Mouse (Mus musculus) ES-E14 (cell line): Measurements from ENCODE around the gene Ugp2. TPM values are rescaled to one million over a fixed set of nuclear protein-coding genes. Genes with fewer than 3 reads are reported as not detected.

Experiments
- DNase-seq: peaks from one replicate; pipeline ENCODE4 v3.0.0-alpha.2; 2013; ENCODE audit warnings: low read depth, low spot score
- H3K27ac ChIP-seq: 2 replicates; pipeline ENCODE4 v1.5.1; 2012; ENCODE audit warnings: low read depth, mild to moderate bottlenecking, low read length, moderate library complexity, mixed read lengths; ENCODE audit not compliant: poor library complexity, insufficient read depth, severe bottlenecking
- H3K36me3 ChIP-seq: 2 replicates; pipeline ENCODE4 v1.6.1; 2012; ENCODE audit warnings: mild to moderate bottlenecking, low read length, moderate library complexity, mixed read lengths; ENCODE audit not compliant: control insufficient read depth, poor library complexity, insufficient read depth, severe bottlenecking
- H3K4me1 ChIP-seq, 2 experiments: fragments of 150-350 bp in 1 of 2; sonication (generic) in 1 of 2; 2 replicates each; pipeline ENCODE4 v1.6.1; 2012; ENCODE audit warnings: low read length in 2 of 2, mild to moderate bottlenecking in 1 of 2, mixed read lengths in 1 of 2; ENCODE audit not compliant: control insufficient read depth in 2 of 2, insufficient read depth in 2 of 2, poor library complexity in 1 of 2
- H3K4me3 ChIP-seq, 2 experiments: fragments of 150-350 bp in 1 of 2; sonication (generic) in 1 of 2; 2 replicates each; pipeline ENCODE4 v1.5.1; 2012; ENCODE audit warnings: low read length in 2 of 2, low read depth in 1 of 2, mild to moderate bottlenecking in 1 of 2, mixed read lengths in 1 of 2; ENCODE audit not compliant: insufficient read depth in 1 of 2, poor library complexity in 1 of 2, severe bottlenecking in 1 of 2
- H3K9ac ChIP-seq: 2 replicates; pipeline ENCODE4 v1.6.1; 2012; ENCODE audit warnings: low read depth, mild to moderate bottlenecking, low read length, mixed read lengths; ENCODE audit not compliant: poor library complexity, insufficient read depth, severe bottlenecking
- H3K9me3 ChIP-seq: fragments of 150-350 bp; sonication (generic); 2 replicates; pipeline ENCODE4 v1.6.1; 2012; ENCODE audit warnings: low read depth, mild to moderate bottlenecking, low read length; ENCODE audit not compliant: control insufficient read depth, insufficient read depth
- CHD2 ChIP-seq: IDR thresholded peaks from 2 replicates; pipeline ENCODE4 v1.6.1; 2014; ENCODE audit warnings: mild to moderate bottlenecking, low read depth, low read length, inconsistent platforms
- HCFC1 ChIP-seq: IDR thresholded peaks from 2 replicates; pipeline ENCODE4 v1.6.1; 2012; ENCODE audit warnings: low read length, inconsistent platforms, borderline replicate concordance; ENCODE audit not compliant: insufficient read depth
- MAFK ChIP-seq: IDR thresholded peaks from 2 replicates; pipeline ENCODE4 v1.6.1; 2014; ENCODE audit warnings: mild to moderate bottlenecking, low read depth, low read length, inconsistent platforms; ENCODE audit not compliant: insufficient read depth
- ZC3H11A ChIP-seq: IDR thresholded peaks from 2 replicates; pipeline ENCODE4 v1.6.1; 2012; ENCODE audit warnings: low read depth, mild to moderate bottlenecking, inconsistent platforms, low read length, borderline replicate concordance
- ZNF384 ChIP-seq: IDR thresholded peaks from 2 replicates; pipeline ENCODE4 v1.6.1; 2012; ENCODE audit warnings: low read depth, low read length, inconsistent platforms
- in situ Hi-C, 2 experiments: fragments of 600-800 bp; cut with MboI; formaldehyde crosslinking; loops; one replicate each; pipeline ENCODE4 v1.15.1; 2025; ENCODE audit warnings: low sequenced_read_pairs in 2 of 2, inconsistent platforms in 1 of 2; ENCODE audit not compliant: unreplicated experiment in 2 of 2
- total RNA-seq: library from RNA; depleted of rRNA; stranded (reverse); fragments of 300-350 nt; gene quantifications from 2 replicates; pipeline ENCODE4 v1.2.3, GENCODE M21; 2012

Ugp2 gene
- total RNA-seq, 1 experiment, result 22.9 TPM

DNA sequence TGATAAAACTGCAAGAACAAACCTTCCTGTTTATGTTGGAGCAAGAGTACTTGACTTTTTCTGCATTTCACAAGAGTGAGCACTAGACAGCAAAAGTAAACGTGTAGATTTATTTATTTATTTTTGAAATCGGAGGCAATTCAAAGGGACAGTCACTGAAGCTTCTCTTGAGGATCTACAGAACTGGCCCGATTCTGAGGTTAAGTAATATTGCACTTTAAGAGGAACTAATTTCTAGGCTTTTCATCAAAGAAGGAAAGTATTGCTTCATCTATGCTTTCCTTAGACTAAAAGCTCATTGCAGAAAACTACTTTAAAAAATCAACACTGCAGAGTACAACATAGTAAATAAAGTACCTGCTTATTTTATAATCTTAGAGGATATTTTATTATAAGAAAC, 49.4 kb downstream of the Ugp2 start:
- H3K36me3 ChIP-seq, result peaks cover 3% of the 10 kb centered on the region; the same call in 1 of the 2 replicates
- H3K9me3 ChIP-seq, result no peaks in the 10 kb centered on the region
- TF ChIP-seq HCFC1, result no peak
- no peak for TF ChIP-seq CHD2
- TF ChIP-seq ZNF384, result no peak
- no peak for TF ChIP-seq MAFK
- no peak for TF ChIP-seq ZC3H11A
- H3K27ac ChIP-seq, result no peak overlapping the region
- DNase-seq, result no peak
- H3K4me3 ChIP-seq, result no peak overlapping the region
- in situ Hi-C loops, result no loop called here
- H3K9ac ChIP-seq, result no peak overlapping the region
- H3K4me1 ChIP-seq, result no peaks in the 10 kb centered on the region

- no peaks in the 10 kb centered on the region; the same call in 1 of the 2 replicates for H3K36me3 ChIP-seq
Observed at GRCm38 (mm10) chr11:21313922-21314657, 56.9 kb downstream of the Ugp2 start.

DNA sequence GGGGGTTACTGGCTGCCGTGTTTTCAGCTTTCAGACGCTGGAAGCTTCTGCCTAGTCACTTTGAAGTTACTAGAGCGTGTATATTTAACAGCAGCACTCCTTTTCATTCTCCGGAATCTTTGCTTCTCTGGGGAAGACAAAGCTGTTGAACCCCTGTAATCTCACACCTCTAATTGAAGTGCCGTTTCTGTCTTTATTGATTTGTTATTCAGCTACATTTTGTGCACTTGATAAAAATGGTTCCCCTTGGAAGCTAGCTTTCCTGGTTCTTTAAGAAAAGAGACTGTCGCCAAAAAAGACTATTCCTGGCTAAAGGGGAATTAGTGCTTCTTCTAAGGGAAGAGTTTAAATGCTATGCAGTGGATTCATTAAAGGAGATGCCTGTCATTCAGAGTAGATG, 61.5 kb downstream of the Ugp2 start:
- Histone ChIP-seq H3K4me3 (no peak overlapping the region), H3K27ac (no peak overlapping the region), H3K9ac (no peak overlapping the region), H3K9me3 (no peaks in the 10 kb centered on the region), H3K4me1 (no peaks in the 10 kb centered on the region), H3K36me3 (no peaks in the 10 kb centered on the region; the same call in 1 of the 2 replicates)
- DNase-seq, result no peak
- in situ Hi-C loops, result loop anchor here in 1 of 2 experiments (5.0 kb wide), 1 partner anchor 153 kb away; no protein-coding TSS in a partner anchor
- TF ChIP-seq ZNF384 (no peak), HCFC1 (no peak), ZC3H11A (no peak), MAFK (no peak), CHD2 (no peak)

More at GRCm38 (mm10) chr11:21313922-21314657, 56.9 kb downstream of the Ugp2 start:
- no peak overlapping the region for H3K9ac ChIP-seq
- H3K4me1 ChIP-seq, result no peaks in the 10 kb centered on the region
- H3K4me3 ChIP-seq, result no peak overlapping the region
- no peak overlapping the region for H3K27ac ChIP-seq
- TF ChIP-seq CHD2, result no peak
- TF ChIP-seq ZC3H11A, result no peak
- no peak for TF ChIP-seq HCFC1
- TF ChIP-seq MAFK, result no peak
- no peak for TF ChIP-seq ZNF384
- DNase-seq, result no peak
- in situ Hi-C loops, result no loop called here
- no peaks in the 10 kb centered on the region for H3K9me3 ChIP-seq

DNA sequence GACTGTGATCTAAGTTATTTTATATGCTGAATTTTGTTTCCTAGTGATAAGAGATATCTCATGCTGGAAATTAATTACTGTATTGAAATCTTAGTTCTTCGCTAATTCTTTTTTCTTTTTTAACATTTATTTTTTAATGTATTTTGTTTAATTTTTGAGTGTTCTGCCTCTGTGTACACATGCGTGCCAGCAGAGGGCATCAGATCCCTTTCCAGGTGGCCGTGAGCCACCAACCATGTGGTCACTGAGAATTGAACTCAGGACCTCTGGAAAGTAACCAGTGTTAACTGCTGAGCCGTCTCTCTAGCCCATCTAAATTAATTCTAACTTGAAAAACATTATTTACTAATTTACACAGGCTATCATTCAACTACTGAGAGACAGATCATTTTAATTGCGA, 62.9 kb downstream of the Ugp2 start:
- H3K9ac ChIP-seq, result no peak overlapping the region
- TF ChIP-seq ZNF384 (no peak), ZC3H11A (no peak)
- no peak for DNase-seq

More for the DNA sequence above, 62.9 kb downstream of the Ugp2 start:
- no peaks in the 10 kb centered on the region for H3K4me1 ChIP-seq
- H3K27ac ChIP-seq, result no peak overlapping the region
- H3K9me3 ChIP-seq, result no peaks in the 10 kb centered on the region
- no peak overlapping the region for H3K4me3 ChIP-seq
- in situ Hi-C loops, result loop anchor here in 1 of 2 experiments (5.0 kb wide), 1 partner anchor 154 kb away; no protein-coding TSS in a partner anchor
- H3K36me3 ChIP-seq, result peaks cover 4% of the 10 kb centered on the region
